Comparison of ENCODE assay signal across 8 mouse cellular contexts in the genomic region with DNA sequence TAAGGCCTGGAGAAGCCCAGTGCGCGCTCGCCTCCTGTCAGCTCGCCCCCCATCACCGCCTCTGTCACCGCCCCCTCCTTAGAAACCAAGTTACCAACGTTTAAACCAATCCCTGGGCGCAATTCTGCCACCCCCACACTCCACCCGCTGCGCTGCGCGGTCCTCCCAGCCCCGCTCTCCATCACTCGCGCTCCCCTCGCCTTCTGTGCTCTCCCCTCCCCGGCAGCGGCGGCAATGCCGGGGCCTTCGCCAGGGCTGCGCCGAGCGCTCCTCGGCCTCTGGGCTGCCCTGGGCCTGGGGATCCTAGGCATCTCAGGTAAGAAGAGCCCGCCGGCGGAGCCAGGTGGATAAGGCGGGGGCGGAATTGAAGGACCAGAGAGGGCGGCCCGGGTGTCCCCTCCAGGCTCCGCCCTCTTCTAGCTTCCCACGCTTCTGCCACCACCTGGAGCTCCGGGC. TPM values are rescaled to one million over a fixed set of nuclear protein-coding genes. Genes with fewer than 3 reads are reported as not detected.
A peak's percentile ranks its signal among the peaks of the same experiment; 100 is the strongest.
DNase-seq lines count a peak whose midpoint lies in the region; ATAC-seq and TF ChIP-seq lines count a peak whose summit lies in the region.

TSS of gene Icam5 (plus strand) at position 178 of the 456 bp plus-strand sequence.

- H3K4me1 ChIP-seq in E14TG2a.4 (replicated peaks; ENCODE audit: low read depth, low read length) = peaks cover 93% of the 10 kb centered on the region
- peaks cover 49% of the 10 kb centered on the region for H3K4me1 ChIP-seq in embryonic facial prominence, embryonic 12.5 days
- H3K4me1 ChIP-seq in hindbrain, postnatal 0 days (ENCODE audit: insufficient read depth, low read length) = peaks cover 34% of the 10 kb centered on the region
- peaks cover 27% of the 10 kb centered on the region for H3K4me1 ChIP-seq in limb, embryonic 11.5 days (ENCODE audit: control insufficient read depth, insufficient read depth, low read length)
- peaks cover 23% of the 10 kb centered on the region for H3K4me1 ChIP-seq in neural tube, embryonic 14.5 days (ENCODE audit: control insufficient read depth, insufficient read depth, low read length)

- peak within 1 kb of the TSS; percentile 92 for H3K4me2 ChIP-seq in embryonic facial prominence, embryonic 12.5 days (replicated peaks)
- H3K4me2 ChIP-seq in hindbrain, postnatal 0 days (ENCODE audit: low read depth, low read length) = peak within 1 kb of the TSS; percentile 98
- peak within 1 kb of the TSS; percentile 79 for H3K4me2 ChIP-seq in limb, embryonic 11.5 days (ENCODE audit: low read depth, severe bottlenecking)
- peak within 1 kb of the TSS; percentile 93 for H3K4me2 ChIP-seq in neural tube, embryonic 14.5 days (ENCODE audit: low read depth, low read length)

- WGBS in embryonic facial prominence, embryonic 12.5 days = 1% methylated on average over 35 of the region's 35 CpGs
- WGBS in hindbrain, postnatal 0 days = 1% methylated on average over 34 of the region's 35 CpGs
- under 1% methylated on average over 35 of the region's 35 CpGs for WGBS in limb, embryonic 11.5 days
- WGBS in neural tube, embryonic 14.5 days = under 1% methylated on average over 34 of the region's 35 CpGs

- ATAC-seq in embryonic facial prominence, embryonic 12.5 days (ENCODE audit: insufficient number of reproducible peaks, insufficient read depth, low FRiP score, low TSS enrichment) = no peak
- peak; percentile 0 for ATAC-seq in hindbrain, postnatal 0 days
- no peak for ATAC-seq in limb, embryonic 11.5 days (ENCODE audit: insufficient number of reproducible peaks, low FRiP score, low TSS enrichment, low read depth)
- peak; percentile 10 for ATAC-seq in neural tube, embryonic 14.5 days (ENCODE audit: low read depth)

- peaks cover 21% of the 10 kb centered on the region for H3K36me3 ChIP-seq in E14TG2a.4 (ENCODE audit: insufficient read depth, low read length)
- H3K36me3 ChIP-seq in embryonic facial prominence, embryonic 12.5 days = no peaks in the 10 kb centered on the region
- no peaks in the 10 kb centered on the region for H3K36me3 ChIP-seq in hindbrain, postnatal 0 days (ENCODE audit: insufficient read depth, low read length)
- no peaks in the 10 kb centered on the region for H3K36me3 ChIP-seq in limb, embryonic 11.5 days (ENCODE audit: control insufficient read depth, insufficient read depth, low read length)
- no peaks in the 10 kb centered on the region for H3K36me3 ChIP-seq in neural tube, embryonic 14.5 days (ENCODE audit: control insufficient read depth, insufficient read depth, low read length)

- peaks cover 50% of the 10 kb centered on the region for H3K27me3 ChIP-seq in E14TG2a.4 (ENCODE audit: insufficient read depth, low read length)
- H3K27me3 ChIP-seq in embryonic facial prominence, embryonic 12.5 days = peaks cover 79% of the 10 kb centered on the region
- peaks cover 51% of the 10 kb centered on the region for H3K27me3 ChIP-seq in hindbrain, postnatal 0 days (ENCODE audit: insufficient read depth, low read length)
- H3K27me3 ChIP-seq in limb, embryonic 11.5 days (ENCODE audit: control insufficient read depth, insufficient read depth, low read length) = peaks cover 76% of the 10 kb centered on the region
- H3K27me3 ChIP-seq in neural tube, embryonic 14.5 days (ENCODE audit: control insufficient read depth, insufficient read depth, low read length) = peaks cover 70% of the 10 kb centered on the region

- no peaks in the 10 kb centered on the region for H3K9me3 ChIP-seq in E14TG2a.4 (ENCODE audit: low read length)
- H3K9me3 ChIP-seq in embryonic facial prominence, embryonic 12.5 days = no peaks in the 10 kb centered on the region
- no peaks in the 10 kb centered on the region for H3K9me3 ChIP-seq in hindbrain, postnatal 0 days (ENCODE audit: low read length)
- H3K9me3 ChIP-seq in limb, embryonic 11.5 days (ENCODE audit: control insufficient read depth, low read length) = no peaks in the 10 kb centered on the region
- H3K9me3 ChIP-seq in neural tube, embryonic 14.5 days (ENCODE audit: control insufficient read depth, low read length) = no peaks in the 10 kb centered on the region

- peak; percentile 36 for DNase-seq in gastrocnemius, adult 2 months
- no peak for DNase-seq in gastrocnemius, adult 18-20 months (ENCODE audit: low spot score)
- DNase-seq in hindbrain, postnatal 0 days (ENCODE audit: low spot score) = peak; percentile 47
- DNase-seq in limb, embryonic 11.5 days (ENCODE audit: low spot score) = peak; percentile 48
- DNase-seq in c-Kit-positive CD71-positive TER-119-positive erythroid progenitor cells, embryonic 14.5 days (ENCODE audit: low spot score) = no peak

- H3K4me3 ChIP-seq in gastrocnemius, adult 2 months = peak within 1 kb of the TSS; percentile 83
- H3K4me3 ChIP-seq in E14TG2a.4 (replicated peaks; ENCODE audit: low read length) = peak within 1 kb of the TSS; percentile 87
- peak within 1 kb of the TSS; percentile 44 for H3K4me3 ChIP-seq in embryonic facial prominence, embryonic 12.5 days
- peak within 1 kb of the TSS; percentile 56 for H3K4me3 ChIP-seq in hindbrain, postnatal 0 days (ENCODE audit: low read length)
- peak within 1 kb of the TSS; percentile 38 for H3K4me3 ChIP-seq in limb, embryonic 11.5 days (ENCODE audit: low read depth, low read length)
- peak within 1 kb of the TSS; percentile 43 for H3K4me3 ChIP-seq in neural tube, embryonic 14.5 days (ENCODE audit: low read depth, low read length)

- peak within 1 kb of the TSS; percentile 84 for H3K27ac ChIP-seq in gastrocnemius, adult 2 months
- no peak within 1 kb of the TSS for H3K27ac ChIP-seq in embryonic facial prominence, embryonic 12.5 days
- peak within 1 kb of the TSS; percentile 68; the same call in 1 of the 2 replicates for H3K27ac ChIP-seq in hindbrain, postnatal 0 days
- no peak within 1 kb of the TSS for H3K27ac ChIP-seq in limb, embryonic 11.5 days (replicated peaks; ENCODE audit: low read depth, low read length)
- H3K27ac ChIP-seq in neural tube, embryonic 14.5 days (ENCODE audit: low read depth, low read length) = no peak within 1 kb of the TSS

- TF ChIP-seq CTCF in gastrocnemius, adult 2 months (IDR thresholded peaks at IDR 0.05) = no peak
- TF ChIP-seq CTCF in E14TG2a.4 (conservative IDR thresholded peaks at IDR 0.05; ENCODE audit: low read length) = no peak
- TF ChIP-seq CTCF in hindbrain, postnatal 0 days (IDR thresholded peaks at IDR 0.05; ENCODE audit: low read depth) = no peak

- intact Hi-C loops in gastrocnemius, adult 2 months (cut with DNase I) = loop anchor here (2.0 to 5.0 kb wide), 3 partner anchors 59 to 131 kb away; partner anchors contain the start of genes Gm38431 and Tyk2

- peak within 1 kb of the TSS; percentile 28 for H3K9ac ChIP-seq in embryonic facial prominence, embryonic 12.5 days
- peak within 1 kb of the TSS; percentile 59 for H3K9ac ChIP-seq in hindbrain, postnatal 0 days (replicated peaks; ENCODE audit: low read length)
- peak within 1 kb of the TSS; percentile 9; the same call in 1 of the 2 replicates for H3K9ac ChIP-seq in limb, embryonic 11.5 days (ENCODE audit: low read length)
- H3K9ac ChIP-seq in neural tube, embryonic 14.5 days (replicated peaks; ENCODE audit: low read depth, low read length) = peak within 1 kb of the TSS; percentile 44

RNA-seq across cellular contexts. Expression of gene Icam5, which starts in this region (rescaled TPM):
- not detected for total RNA-seq in gastrocnemius, adult 2 months (2021)
- total RNA-seq in gastrocnemius, adult 18-20 months (2021) = not detected
- polyA plus RNA-seq in embryonic facial prominence, embryonic 12.5 days (2016; fragmentation: Nextera tagmentation; extraction: Ambion mirVana) = 0.14 and 0.23 TPM in 2 replicates
- total RNA-seq in hindbrain, postnatal 0 days (2014; rRNA removed) = 9.1 and 9.7 TPM in 2 replicates
- polyA plus RNA-seq in hindbrain, postnatal 0 days (2015; fragmentation: Nextera tagmentation; extraction: Ambion mirVana) = 3.6 and 3.7 TPM in 2 replicates
- polyA plus RNA-seq in limb, embryonic 11.5 days (2014; fragmentation: Nextera tagmentation; extraction: Ambion mirVana) = not detected in 2 replicates
- 1.3 and 1.6 TPM in 2 replicates for polyA plus RNA-seq in neural tube, embryonic 14.5 days (2014; fragmentation: Nextera tagmentation; extraction: Ambion mirVana)

Comparison
In these comparisons a context has a peak if more than half of its experiments do, and no peak if none do; other contexts are left out.
1. Peak in DNase-seq, H3K4me3 ChIP-seq and H3K27ac ChIP-seq in gastrocnemius, adult 2 months; RNA of the gene not detected or under 1 TPM.
2. Peak in DNase-seq, H3K4me3 ChIP-seq, H3K9ac ChIP-seq and H3K4me2 ChIP-seq in limb, embryonic 11.5 days; RNA of the gene not detected or under 1 TPM.
3. ATAC-seq: peak in hindbrain, postnatal 0 days (single experiment) and neural tube, embryonic 14.5 days (single experiment); none in embryonic facial prominence, embryonic 12.5 days (single experiment) and limb, embryonic 11.5 days (single experiment).
4. H3K9ac ChIP-seq: peak in every context shown above with its lines; median percentile 59 in hindbrain, postnatal 0 days; 44 in neural tube, embryonic 14.5 days; 28 in embryonic facial prominence, embryonic 12.5 days; 9 in limb, embryonic 11.5 days.
5. Peak in every context shown above with its lines, with median percentiles within 50 percentile points of each other: H3K4me3 ChIP-seq and H3K4me2 ChIP-seq.